Mouse (Mus musculus) thymus, postnatal 10 days (tissue): Measurements from ENCODE around the gene Nme9.

Experiments used
- DNase-seq, 2 experiments: peaks; one replicate each; pipeline ENCODE4 v3.0.0; 2021; ENCODE audit warnings: low spot score in 2 of 2

The Nme9 gene

GRCm38 (mm10) chr9:99451161-99451560 is at the start of gene Nme9:
Gene Nme9 (plus strand): TSS chr9:99451475.
- no peak for DNase-seq

- no peak for DNase-seq
These were observed 42.0 kb upstream of the Nme9 start for GRCm38 (mm10) chr9:99409280-99409679.

GRCm38 (mm10) chr9:99411093-99411492 is 40.2 kb upstream of the Nme9 start:
- no peak for DNase-seq

- DNase-seq = no peak
These were observed 39.5 kb upstream of the Nme9 start for GRCm38 (mm10) chr9:99411785-99412184.

- DNase-seq = no peak
These were observed 34.5 kb upstream of the Nme9 start for GRCm38 (mm10) chr9:99416809-99417208.

GRCm38 (mm10) chr9:99417288-99417846 is 33.9 kb upstream of the Nme9 start:
- DNase-seq = no peak

GRCm38 (mm10) chr9:99418377-99418776 is 32.9 kb upstream of the Nme9 start:
- DNase-seq = no peak

- no peak for DNase-seq
These were observed 31.1 kb upstream of the Nme9 start for GRCm38 (mm10) chr9:99419951-99420701.

GRCm38 (mm10) chr9:99421914-99422313 is 29.4 kb upstream of the Nme9 start:
- no peak for DNase-seq

GRCm38 (mm10) chr9:99423692-99424573 is 27.3 kb upstream of the Nme9 start:
- DNase-seq = no peak

GRCm38 (mm10) chr9:99424574-99424863 is 26.8 kb upstream of the Nme9 start:
- no peak for DNase-seq

GRCm38 (mm10) chr9:99425262-99425661 is 26.0 kb upstream of the Nme9 start:
- DNase-seq = no peak

GRCm38 (mm10) chr9:99428601-99429331 is 22.5 kb upstream of the Nme9 start:
- no peak for DNase-seq

GRCm38 (mm10) chr9:99429845-99430244 is 21.4 kb upstream of the Nme9 start:
- DNase-seq = no peak

- no peak for DNase-seq
These were observed 20.5 kb upstream of the Nme9 start for GRCm38 (mm10) chr9:99430806-99431205.

GRCm38 (mm10) chr9:99431346-99431745 is 19.9 kb upstream of the Nme9 start:
- DNase-seq = no peak

GRCm38 (mm10) chr9:99431963-99432362 is 19.3 kb upstream of the Nme9 start:
- no peak for DNase-seq

- DNase-seq = no peak
These were observed 18.8 kb upstream of the Nme9 start for GRCm38 (mm10) chr9:99432478-99432877.

GRCm38 (mm10) chr9:99434892-99435618 is 16.2 kb upstream of the Nme9 start:
- DNase-seq = no peak

GRCm38 (mm10) chr9:99435619-99436181 is 15.6 kb upstream of the Nme9 start:
- no peak for DNase-seq
